Mouse (Mus musculus) midbrain, embryonic 11.5 days (tissue): ENCODE data around the gene Nodal. TPM values are rescaled to one million over a fixed set of nuclear protein-coding genes. Genes with fewer than 3 reads are reported as not detected.

Experiments
- ATAC-seq: fragments of 200-750 bp; cut with Nextera tagmentation; 2 replicates; pipeline ENCODE4 v1.8.0; 2017; ENCODE audit warnings: moderate TSS enrichment, moderate library complexity; ENCODE audit not compliant: low FRiP score
- DNase-seq: peaks from one replicate; pipeline ENCODE4 v3.0.0; 2015; ENCODE audit warnings: low spot score; ENCODE audit errors: missing footprints
- H3K27ac ChIP-seq: fragments of 300-500 bp; sonication (generic); 2 replicates; pipeline ENCODE4 v1.5.1; 2014; ENCODE audit warnings: low read depth, low read length
- H3K27me3 ChIP-seq: fragments of 300-500 bp; sonication (generic); 2 replicates; pipeline ENCODE4 v1.6.1; 2014; ENCODE audit warnings: mild to moderate bottlenecking, low read length, moderate library complexity, mixed read lengths; ENCODE audit not compliant: control insufficient read depth, insufficient read depth
- H3K36me3 ChIP-seq: fragments of 300-500 bp; sonication (generic); 2 replicates; pipeline ENCODE4 v1.6.1; 2014; ENCODE audit warnings: mild to moderate bottlenecking, low read length, moderate library complexity, mixed read lengths; ENCODE audit not compliant: control insufficient read depth, insufficient read depth
- H3K4me1 ChIP-seq: fragments of 300-500 bp; sonication (generic); 2 replicates; pipeline ENCODE4 v1.6.1; 2014; ENCODE audit warnings: low read length; ENCODE audit not compliant: control insufficient read depth, insufficient read depth
- H3K4me2 ChIP-seq: fragments of 300-500 bp; sonication (generic); 2 replicates; pipeline ENCODE4 v1.6.1; 2014; ENCODE audit warnings: mild to moderate bottlenecking, moderate library complexity
- H3K4me3 ChIP-seq: fragments of 300-500 bp; sonication (generic); 2 replicates; pipeline ENCODE4 v1.5.1; 2014; ENCODE audit warnings: low read depth, low read length
- H3K9ac ChIP-seq: fragments of 300-500 bp; sonication (generic); 2 replicates; pipeline ENCODE4 v1.6.1; 2014; ENCODE audit warnings: low read length
- H3K9me3 ChIP-seq: fragments of 300-500 bp; sonication (generic); 2 replicates; pipeline ENCODE4 v1.6.1; 2016; ENCODE audit warnings: low read length; ENCODE audit not compliant: control insufficient read depth
- WGBS: fragments of 180-500 bp; shearing (Covaris S2); extraction: QIAGEN DNeasy Blood & Tissue Kit; methylation state at CpG from one replicate; pipeline ENCODE4 v1.1.7; 2014; 5-methylcytosine and 5-hydroxymethylcytosine counted together
- polyA plus RNA-seq: library from polyadenylated mRNA; unstranded; fragments of >200 nt; fragmentation: Nextera tagmentation; extraction: Ambion mirVana; gene quantifications from 2 replicates; pipeline ENCODE4 v1.2.1, GENCODE M21; 2014

Nodal gene
- polyA plus RNA-seq, 1 experiment from 2014 or later = not detected

DNA sequence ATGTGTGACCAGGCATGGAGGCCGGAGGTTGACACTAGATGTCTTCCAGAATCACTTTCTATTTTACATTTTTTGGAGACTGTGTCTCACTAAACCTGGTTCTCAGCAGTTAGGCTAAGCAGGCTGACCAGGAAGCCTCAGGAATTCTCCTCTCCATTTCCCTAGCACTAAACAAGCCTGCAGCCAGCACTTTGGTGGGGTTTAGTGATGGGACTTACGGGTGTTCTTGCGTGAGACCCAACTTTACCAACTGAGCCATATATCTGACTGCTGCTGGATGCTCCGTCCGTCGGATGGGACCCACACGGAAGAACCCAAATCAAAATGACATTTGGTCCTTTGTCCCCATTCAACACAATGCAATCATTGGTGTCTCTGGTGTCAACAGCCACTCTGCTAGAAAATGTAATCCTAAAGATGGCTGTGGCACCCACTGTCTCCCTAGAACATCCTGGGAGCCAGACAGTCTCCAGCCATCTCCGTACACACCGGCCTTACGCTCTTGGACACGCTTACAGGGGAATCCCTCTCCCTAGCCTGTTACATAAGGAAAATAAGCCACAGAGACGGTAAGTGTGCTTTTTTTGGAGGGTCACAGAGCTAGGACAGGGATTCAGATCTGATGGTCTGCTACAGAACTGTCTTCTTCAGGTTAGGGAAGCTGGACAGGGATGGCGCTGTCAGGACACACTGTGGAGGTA is 38.3 kb upstream of the Nodal start:
- Histone ChIP-seq H3K4me2 (no peak overlapping the region), H3K4me1 (peaks cover 22% of the 10 kb centered on the region), H3K27me3 (peaks cover 5% of the 10 kb centered on the region; the same call in 1 of the 2 replicates), H3K9me3 (no peaks in the 10 kb centered on the region), H3K36me3 (no peaks in the 10 kb centered on the region), H3K9ac (no peak overlapping the region), H3K4me3 (no peak overlapping the region), H3K27ac (no peak overlapping the region)
- WGBS = 87% methylated on average over 13 of the region's 13 CpGs
- ATAC-seq = no peak
- DNase-seq = no peak

- peak; percentile 87 for DNase-seq
- H3K27ac ChIP-seq = no peak overlapping the region
- H3K4me3 ChIP-seq = no peak overlapping the region
These were observed 37.6 kb upstream of the Nodal start for GRCm38 (mm10) chr10:61380186-61380585.

GRCm38 (mm10) chr10:61381823-61382222 is 35.9 kb upstream of the Nodal start:
- peaks cover 5% of the 10 kb centered on the region; the same call in 1 of the 2 replicates for H3K27me3 ChIP-seq
- no peak overlapping the region for H3K9ac ChIP-seq
- H3K27ac ChIP-seq = no peak overlapping the region

More at GRCm38 (mm10) chr10:61380186-61380585, 37.6 kb upstream of the Nodal start:
- Histone ChIP-seq H3K36me3 (no peaks in the 10 kb centered on the region), H3K9ac (peak overlapping the region; percentile 10; the same call in 1 of the 2 replicates), H3K4me2 (no peak overlapping the region; the same call in 1 of the 2 replicates), H3K4me1 (peaks cover 22% of the 10 kb centered on the region), H3K9me3 (no peaks in the 10 kb centered on the region), H3K27me3 (peaks cover 5% of the 10 kb centered on the region; the same call in 1 of the 2 replicates)
- 7% methylated on average over 9 of the region's 9 CpGs for WGBS
- ATAC-seq = no peak

DNA sequence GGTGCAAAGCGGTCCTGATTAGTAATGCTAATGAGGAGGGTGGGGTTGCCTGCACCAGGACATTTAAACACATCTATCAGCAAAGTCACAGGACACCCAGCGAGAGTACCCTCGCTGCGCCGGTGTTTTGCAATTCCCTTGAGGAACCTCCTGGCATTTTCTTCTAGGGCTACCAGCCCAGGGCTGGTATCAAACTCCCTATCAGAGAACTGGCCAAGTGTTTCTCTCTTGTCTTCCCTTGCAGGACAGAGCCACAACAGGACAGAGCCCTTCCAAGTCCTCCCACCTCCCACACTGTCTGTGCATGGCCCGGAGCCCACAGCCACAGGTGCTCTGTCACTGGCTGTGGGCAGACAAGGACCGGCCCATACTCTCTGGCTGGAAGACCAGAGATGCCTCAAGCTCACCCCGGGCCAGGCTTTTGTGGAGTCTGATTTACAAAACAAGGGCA is 35.5 kb upstream of the Nodal start:
- 2% methylated on average over 8 of the region's 8 CpGs for WGBS
- H3K27ac ChIP-seq = no peak overlapping the region

More at GRCm38 (mm10) chr10:61381823-61382222, 35.9 kb upstream of the Nodal start:
- H3K9me3 ChIP-seq = no peaks in the 10 kb centered on the region
- ATAC-seq = no peak
- H3K4me3 ChIP-seq = peak overlapping the region; percentile 53
- peak overlapping the region; percentile 90 for H3K4me2 ChIP-seq
- 11% methylated on average over 8 of the region's 8 CpGs for WGBS
- H3K36me3 ChIP-seq = no peaks in the 10 kb centered on the region
- no peak for DNase-seq
- H3K4me1 ChIP-seq = peaks cover 22% of the 10 kb centered on the region

DNA sequence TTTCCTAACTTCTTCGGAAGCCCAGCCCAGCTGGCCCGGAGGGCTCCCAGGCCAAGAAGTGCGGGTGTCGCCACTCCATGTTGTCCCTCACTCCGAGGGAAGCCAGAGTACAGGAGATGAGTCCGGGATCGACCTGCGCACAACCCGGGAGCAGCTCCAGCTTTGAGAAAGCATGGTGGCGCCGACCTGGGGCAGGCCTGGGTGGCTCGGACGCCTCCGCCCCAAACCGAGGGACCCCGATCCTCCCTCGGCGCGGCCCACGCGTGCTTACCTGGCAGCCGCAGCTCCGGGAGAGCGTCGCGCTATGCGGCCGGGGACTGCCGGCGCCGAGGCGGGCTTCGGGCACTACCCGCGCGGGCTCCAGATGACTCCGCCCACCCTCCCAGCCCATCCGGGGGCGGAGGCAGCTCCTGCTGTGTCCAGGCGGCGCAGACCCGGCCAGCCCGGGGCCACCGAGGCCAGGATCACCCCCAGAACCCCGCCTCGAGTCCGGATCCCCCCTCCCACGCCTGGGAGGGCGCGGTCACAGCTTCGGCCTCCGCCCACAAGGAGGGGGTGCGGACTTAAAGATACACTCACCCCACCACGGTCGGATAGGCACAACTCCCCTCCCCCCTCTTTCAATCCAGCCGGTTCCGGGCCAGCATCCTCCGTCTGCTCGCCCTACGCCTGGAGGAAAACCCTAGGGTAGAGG is 34.6 kb upstream of the Nodal start, which contains the start of gene Pald1:
Gene Pald1 (minus strand): TSS at position 510 of the 694 bp plus-strand sequence.
- ATAC-seq (peak; percentile 92), DNase-seq (peak; percentile 98)
- Histone ChIP-seq H3K9ac (peak within 1 kb of the TSS; percentile 72), H3K27ac (no peak within 1 kb of the TSS), H3K4me1 (peaks cover 22% of the 10 kb centered on the region), H3K4me2 (peak within 1 kb of the TSS; percentile 90), H3K36me3 (no peaks in the 10 kb centered on the region), H3K27me3 (peaks cover 5% of the 10 kb centered on the region; the same call in 1 of the 2 replicates), H3K9me3 (no peaks in the 10 kb centered on the region), H3K4me3 (peak within 1 kb of the TSS; percentile 53)
- under 1% methylated on average over 57 of the region's 60 CpGs for WGBS

More for the DNA sequence above, 35.5 kb upstream of the Nodal start:
- H3K4me3 ChIP-seq = peak overlapping the region; percentile 53
- peak; percentile 93 for DNase-seq
- H3K9me3 ChIP-seq = no peaks in the 10 kb centered on the region
- H3K4me1 ChIP-seq = peaks cover 22% of the 10 kb centered on the region
- H3K27me3 ChIP-seq = peaks cover 5% of the 10 kb centered on the region; the same call in 1 of the 2 replicates
- ATAC-seq = 0 out of 2 replicates have a peak, but pooled peaks have one; percentile 15
- H3K9ac ChIP-seq = peak overlapping the region; percentile 72
- no peaks in the 10 kb centered on the region for H3K36me3 ChIP-seq
- H3K4me2 ChIP-seq = peak overlapping the region; percentile 90

GRCm38 (mm10) chr10:61383715-61384047 is 34.1 kb upstream of the Nodal start:
- Histone ChIP-seq H3K9ac (peak overlapping the region; percentile 72), H3K36me3 (no peaks in the 10 kb centered on the region), H3K4me2 (peak overlapping the region; percentile 90), H3K27ac (no peak overlapping the region), H3K4me1 (peaks cover 22% of the 10 kb centered on the region), H3K4me3 (peak overlapping the region; percentile 53), H3K9me3 (no peaks in the 10 kb centered on the region), H3K27me3 (peaks cover 5% of the 10 kb centered on the region; the same call in 1 of the 2 replicates)
- 1% methylated on average over 11 of the region's 11 CpGs for WGBS
- ATAC-seq (peak; percentile 23; the same call in 1 of the 2 replicates), DNase-seq (no peak)

DNA sequence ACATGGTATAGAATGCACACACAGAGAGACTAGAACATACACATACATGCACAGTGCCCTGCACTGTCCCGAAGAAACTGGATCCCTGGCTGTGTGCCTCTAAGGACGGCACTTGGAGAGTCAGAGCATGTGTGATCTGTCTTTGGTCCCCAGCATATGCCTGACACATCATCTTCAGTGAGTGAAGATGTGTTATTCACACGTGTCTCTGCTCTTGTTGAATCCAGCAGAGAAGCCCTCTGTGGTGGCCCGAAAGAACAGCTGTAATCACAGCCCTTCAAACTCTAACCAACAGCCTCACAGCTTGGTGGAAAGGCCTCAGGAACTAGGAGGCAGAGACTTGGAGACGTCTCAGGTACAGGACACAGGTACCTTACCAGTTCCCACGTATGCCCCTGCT is 32.6 kb upstream of the Nodal start:
- H3K4me1 ChIP-seq = peaks cover 26% of the 10 kb centered on the region
- no peak overlapping the region for H3K4me3 ChIP-seq
- peaks cover 5% of the 10 kb centered on the region; the same call in 1 of the 2 replicates for H3K27me3 ChIP-seq
- WGBS = 83% methylated on average over 6 of the region's 6 CpGs
- H3K4me2 ChIP-seq = no peak overlapping the region
- H3K27ac ChIP-seq = no peak overlapping the region
- H3K9me3 ChIP-seq = no peaks in the 10 kb centered on the region
- H3K36me3 ChIP-seq = no peaks in the 10 kb centered on the region
- DNase-seq (no peak), ATAC-seq (no peak)
- no peak overlapping the region for H3K9ac ChIP-seq

GRCm38 (mm10) chr10:61386284-61386683 is 31.5 kb upstream of the Nodal start:
- peaks cover 21% of the 10 kb centered on the region for H3K4me1 ChIP-seq
- no peaks in the 10 kb centered on the region for H3K36me3 ChIP-seq
- DNase-seq (no peak), ATAC-seq (no peak)
- H3K27me3 ChIP-seq = 0 out of 2 replicates have a peak, but pooled peaks cover under 1% of the 10 kb centered on the region
- no peak overlapping the region for H3K27ac ChIP-seq
- no peak overlapping the region for H3K4me3 ChIP-seq
- no peaks in the 10 kb centered on the region for H3K9me3 ChIP-seq
- H3K4me2 ChIP-seq = no peak overlapping the region
- no peak overlapping the region for H3K9ac ChIP-seq
- 81% methylated on average over 6 of the region's 6 CpGs for WGBS

DNA sequence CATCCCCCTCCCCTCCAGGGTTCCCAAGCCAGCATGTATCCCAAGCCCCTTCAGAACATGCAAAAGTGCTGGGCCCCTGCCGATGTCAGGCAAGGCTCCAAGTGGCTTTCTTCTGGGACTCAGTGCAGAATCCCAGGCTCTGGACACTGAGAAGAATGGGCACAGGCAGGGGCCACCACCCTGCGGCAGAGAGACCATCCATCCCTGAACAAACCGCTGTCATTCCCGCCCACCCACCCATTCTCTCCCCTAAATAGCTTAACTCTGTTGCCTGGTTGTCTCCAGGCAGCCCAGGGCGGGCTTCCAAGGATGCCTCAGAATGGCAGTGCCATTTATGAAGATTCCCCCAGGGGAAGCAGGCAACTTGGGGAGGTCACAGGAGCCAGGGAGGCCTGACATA is 28.8 kb upstream of the Nodal start:
- no peak overlapping the region for H3K27ac ChIP-seq
- ATAC-seq = no peak

More for the DNA sequence above, 28.8 kb upstream of the Nodal start:
- 21% methylated on average over 5 of the region's 5 CpGs for WGBS
- H3K9ac ChIP-seq = no peak overlapping the region
- H3K4me3 ChIP-seq = no peak overlapping the region
- H3K4me2 ChIP-seq = no peak overlapping the region
- H3K36me3 ChIP-seq = no peaks in the 10 kb centered on the region
- no peak for DNase-seq
- H3K4me1 ChIP-seq = peaks cover 7% of the 10 kb centered on the region
- H3K27me3 ChIP-seq = no peaks in the 10 kb centered on the region
- no peaks in the 10 kb centered on the region for H3K9me3 ChIP-seq
